11 mouse cellular contexts compared by ENCODE assay signal in genomic region chr10:4126335-4127012, GRCm38 (mm10).
DNase-seq lines count a peak whose midpoint lies in the region; ATAC-seq lines count a peak whose summit lies in the region.
"Had no signal": no experiment of that assay in that cellular context is flagged by ENCODE, and none has a peak within 500 bp of the region (broad histone marks: within the 10 kb centered on the region; RNA-seq: fewer than 3 reads in every experiment).

No protein-coding gene starts in this region.

- peak overlapping the region; percentile 62 for H3K27ac ChIP-seq in lung, embryonic 15.5 days
- no peak overlapping the region; the same call in 1 of the 2 replicates for H3K27ac ChIP-seq in embryonic facial prominence, embryonic 14.5 days (replicated peaks; ENCODE audit: low read depth, low read length)

- no peaks in the 10 kb centered on the region for H3K27me3 ChIP-seq in lung, embryonic 15.5 days
- no peaks in the 10 kb centered on the region for H3K27me3 ChIP-seq in embryonic facial prominence, embryonic 14.5 days (replicated peaks; ENCODE audit: control insufficient read depth, insufficient read depth, low read length)
- no peaks in the 10 kb centered on the region for H3K27me3 ChIP-seq in splenic B cell, adult 2 months (ENCODE audit: control insufficient read depth, insufficient read depth, low read length, poor library complexity, severe bottlenecking)

- no peak overlapping the region for H3K9ac ChIP-seq in lung, embryonic 15.5 days
- H3K9ac ChIP-seq in embryonic facial prominence, embryonic 14.5 days (ENCODE audit: low read depth, low read length): no peak overlapping the region

- peaks cover 51% of the 10 kb centered on the region for H3K4me1 ChIP-seq in lung, embryonic 15.5 days
- H3K4me1 ChIP-seq in embryonic facial prominence, embryonic 14.5 days (ENCODE audit: control insufficient read depth, insufficient read depth, low read length): peaks cover 17% of the 10 kb centered on the region; the same call in 1 of the 2 replicates

- WGBS in lung, embryonic 15.5 days: 54% methylated on average over 8 of the region's 8 CpGs
- 55% methylated on average over 8 of the region's 8 CpGs for WGBS in embryonic facial prominence, embryonic 14.5 days

- DNase-seq in cerebellum, adult 11-12 months: peak; percentile 43
- no peak for DNase-seq in cerebellum, postnatal 14 days
- no peak for DNase-seq in lung, postnatal 14 days
- peak; percentile 59 for DNase-seq in embryonic facial prominence, embryonic 14.5 days (ENCODE audit: low spot score)
- peak; percentile 57 for DNase-seq in splenic B cell, adult 2 months (ENCODE audit: low read depth, low spot score)
- DNase-seq in layer of hippocampus, adult 9-10 months (ENCODE audit: low spot score): no peak
- DNase-seq in spleen, adult 18-20 months: no peak
- DNase-seq: heart, postnatal 14 days; left cerebral cortex, postnatal 4 days had no signal

- H3K9me3 ChIP-seq in lung, embryonic 15.5 days: no peaks in the 10 kb centered on the region
- no peaks in the 10 kb centered on the region for H3K9me3 ChIP-seq in embryonic facial prominence, embryonic 14.5 days (ENCODE audit: control insufficient read depth, low read length)

- H3K4me3 ChIP-seq in lung, embryonic 15.5 days: no peak overlapping the region
- H3K4me3 ChIP-seq in embryonic facial prominence, embryonic 14.5 days (ENCODE audit: low read depth, low read length): no peak overlapping the region
- H3K4me3 ChIP-seq: myocyte had no signal

- no peak for ATAC-seq in lung, embryonic 15.5 days (ENCODE audit: borderline replicate concordance, extremely low read depth, low FRiP score, low TSS enrichment)
- ATAC-seq in embryonic facial prominence, embryonic 14.5 days (ENCODE audit: low read depth): peak; percentile 66; the same call in 1 of the 2 replicates

- no peak overlapping the region for H3K4me2 ChIP-seq in lung, embryonic 15.5 days
- no peak overlapping the region for H3K4me2 ChIP-seq in embryonic facial prominence, embryonic 14.5 days (ENCODE audit: low read depth, low read length)

- no peaks in the 10 kb centered on the region for H3K36me3 ChIP-seq in lung, embryonic 15.5 days
- no peaks in the 10 kb centered on the region for H3K36me3 ChIP-seq in embryonic facial prominence, embryonic 14.5 days (ENCODE audit: control insufficient read depth, insufficient read depth, low read length)
- H3K36me3 ChIP-seq in splenic B cell, adult 2 months (ENCODE audit: control insufficient read depth, insufficient read depth, low read length, poor library complexity, severe bottlenecking): no peaks in the 10 kb centered on the region

Comparison
In these comparisons a context has a peak if more than half of its experiments do, and no peak if none do; other contexts are left out.
1. DNase-seq: peak in cerebellum, adult 11-12 months (single experiment), embryonic facial prominence, embryonic 14.5 days (single experiment) and splenic B cell, adult 2 months (single experiment); none in cerebellum, postnatal 14 days (0 of 2), lung, postnatal 14 days (single experiment), layer of hippocampus, adult 9-10 months (single experiment) and spleen, adult 18-20 months (0 of 2).